Mouse (Mus musculus) midbrain, postnatal 0 days (tissue): ENCODE results near the gene Il9. TPM values are rescaled to one million over a fixed set of nuclear protein-coding genes. Genes with fewer than 3 reads are reported as not detected.

ENCODE experiments used
- ATAC-seq: fragments of 200-750 bp; cut with Nextera tagmentation; 2 replicates; pipeline ENCODE4 v1.8.0; 2017; ENCODE audit warnings: moderate number of reproducible peaks, mild to moderate bottlenecking, moderate TSS enrichment, moderate library complexity; ENCODE audit not compliant: low FRiP score
- DNase-seq: peaks from one replicate; pipeline ENCODE4 v3.0.0-alpha.2; 2015; ENCODE audit warnings: low spot score
- H3K27ac ChIP-seq: fragments of 300-500 bp; sonication (generic); 2 replicates; pipeline ENCODE4 v1.5.1; 2014; ENCODE audit warnings: low read depth, mild to moderate bottlenecking, low read length, mixed read lengths
- H3K27me3 ChIP-seq: fragments of 300-500 bp; sonication (generic); 2 replicates; pipeline ENCODE4 v1.6.1; 2014; ENCODE audit warnings: low read length, control low read depth, mixed read lengths; ENCODE audit not compliant: insufficient read depth
- H3K36me3 ChIP-seq: fragments of 300-500 bp; sonication (generic); 2 replicates; pipeline ENCODE4 v1.6.1; 2014; ENCODE audit warnings: low read length, control low read depth, mixed read lengths; ENCODE audit not compliant: insufficient read depth
- H3K4me1 ChIP-seq: fragments of 300-500 bp; sonication (generic); 2 replicates; pipeline ENCODE4 v1.6.1; 2014; ENCODE audit warnings: mild to moderate bottlenecking, control low read depth, antibody characterized with exemption, low read length, mixed read lengths; ENCODE audit not compliant: insufficient read depth
- H3K4me2 ChIP-seq: fragments of 300-500 bp; sonication (generic); 2 replicates; pipeline ENCODE4 v1.6.1; 2014; ENCODE audit warnings: low read depth, mild to moderate bottlenecking, low read length, mixed read lengths; ENCODE audit not compliant: poor library complexity, severe bottlenecking
- H3K4me3 ChIP-seq: fragments of 300-500 bp; sonication (generic); 2 replicates; pipeline ENCODE4 v1.5.1; 2014; ENCODE audit warnings: low read depth, mild to moderate bottlenecking, low read length, moderate library complexity
- H3K9ac ChIP-seq: fragments of 300-500 bp; sonication (generic); replicated peaks from 2 replicates; pipeline ENCODE4 v1.6.1; 2014; ENCODE audit warnings: mild to moderate bottlenecking, low read length, moderate library complexity, mixed read lengths; ENCODE audit not compliant: poor library complexity, severe bottlenecking
- H3K9me3 ChIP-seq: fragments of 300-500 bp; sonication (generic); 2 replicates; pipeline ENCODE4 v1.6.1; 2016; ENCODE audit warnings: low read length, control low read depth
- CTCF ChIP-seq: IDR thresholded peaks from 2 replicates; pipeline ENCODE4 v1.5.1; 2016; ENCODE audit warnings: antibody characterized with exemption, mild to moderate bottlenecking
- whole genome bisulfite sequencing: fragments of 180-500 bp; shearing (Covaris S2); extraction: QIAGEN DNeasy Blood & Tissue Kit; methylation state at CpG from one replicate; pipeline ENCODE4 v1.1.7; 2014; 5-methylcytosine and 5-hydroxymethylcytosine counted together
- polyA plus RNA-seq: library from polyadenylated mRNA; unstranded; fragments of >200 nt; fragmentation: Nextera tagmentation; extraction: Ambion mirVana; gene quantifications from 2 replicates; pipeline ENCODE4 v1.2.1, GENCODE M21; 2015
- total RNA-seq: library from RNA; depleted of rRNA; stranded (reverse); fragments of >200 nt; gene quantifications from 2 replicates; pipeline ENCODE4 v1.2.3, GENCODE M21; 2014

The Il9 gene
- total and polyA plus RNA-seq, 2 experiments from 2014 or later = not detected

- 84% methylated on average over 6 of the region's 6 CpGs for WGBS
- H3K9ac ChIP-seq = no peak overlapping the region
- no peaks in the 10 kb centered on the region for H3K4me1 ChIP-seq
- H3K4me3 ChIP-seq = no peak overlapping the region
- ATAC-seq (no peak), DNase-seq (no peak)
- no peaks in the 10 kb centered on the region for H3K36me3 ChIP-seq
- no peak overlapping the region for H3K27ac ChIP-seq
- H3K27me3 ChIP-seq = no peaks in the 10 kb centered on the region
- no peak overlapping the region for H3K4me2 ChIP-seq
- TF ChIP-seq CTCF = peak; percentile 26
- no peaks in the 10 kb centered on the region for H3K9me3 ChIP-seq
Measured at GRCm38 (mm10) chr13:56478027-56478426, 4.0 kb downstream of the Il9 start.

- 48% methylated on average over 6 of the region's 6 CpGs for WGBS
Measured at GRCm38 (mm10) chr13:56477271-56477670, 4.8 kb downstream of the Il9 start.

DNA sequence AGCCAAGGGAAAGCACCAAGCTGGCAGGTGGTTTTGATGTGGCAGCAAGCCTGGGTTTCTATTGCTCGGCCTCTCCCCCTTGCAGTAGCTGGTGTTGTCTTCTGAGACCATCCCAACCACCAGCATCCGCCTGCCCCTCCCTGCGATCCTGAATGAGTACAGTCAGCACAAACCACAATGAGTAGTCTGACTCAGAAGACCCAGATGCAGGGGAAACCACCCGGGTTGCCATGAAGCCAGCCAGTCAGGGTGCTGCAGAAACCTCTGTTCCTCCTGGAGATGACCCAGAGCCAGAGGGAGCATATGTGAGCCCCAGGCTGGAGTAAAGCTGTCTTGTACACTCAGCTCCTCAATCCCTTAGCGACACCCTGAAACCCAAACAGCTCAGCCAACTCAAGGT lies 5.3 kb downstream of the Il9 start:
- Histone ChIP-seq H3K27me3 (no peaks in the 10 kb centered on the region), H3K4me2 (no peak overlapping the region), H3K36me3 (no peaks in the 10 kb centered on the region), H3K4me1 (no peaks in the 10 kb centered on the region), H3K9me3 (no peaks in the 10 kb centered on the region), H3K9ac (no peak overlapping the region), H3K27ac (no peak overlapping the region), H3K4me3 (no peak overlapping the region)
- DNase-seq = no peak
- TF ChIP-seq CTCF = no peak
- WGBS = 80% methylated on average over 5 of the region's 5 CpGs
- ATAC-seq = no peak

More at GRCm38 (mm10) chr13:56477271-56477670, 4.8 kb downstream of the Il9 start:
- H3K9me3 ChIP-seq = no peaks in the 10 kb centered on the region
- H3K9ac ChIP-seq = no peak overlapping the region
- DNase-seq (peak; percentile 54), ATAC-seq (no peak)
- no peaks in the 10 kb centered on the region for H3K36me3 ChIP-seq
- H3K4me1 ChIP-seq = no peaks in the 10 kb centered on the region
- H3K27me3 ChIP-seq = no peaks in the 10 kb centered on the region
- H3K4me2 ChIP-seq = no peak overlapping the region
- no peak for TF ChIP-seq CTCF
- no peak overlapping the region for H3K27ac ChIP-seq
- H3K4me3 ChIP-seq = no peak overlapping the region

DNA sequence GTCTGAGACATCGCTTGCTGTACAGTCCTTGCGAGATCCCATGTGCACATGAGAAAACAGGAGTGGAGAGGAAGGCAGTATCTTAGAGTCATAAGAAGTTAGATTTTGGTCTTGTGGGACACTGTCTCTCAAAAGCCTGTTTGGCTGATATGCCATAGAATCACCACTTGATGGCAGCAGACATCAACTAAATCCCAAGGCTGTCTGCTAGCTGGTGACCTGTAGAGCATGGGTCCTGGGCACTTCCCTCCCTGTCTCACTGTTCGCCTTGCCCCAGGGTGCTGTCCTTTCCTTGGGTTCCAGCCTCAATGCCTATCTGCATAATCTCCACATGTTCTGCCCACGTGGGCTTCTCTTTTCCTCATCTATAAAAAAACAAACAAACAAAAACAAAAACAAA lies 6.7 kb downstream of the Il9 start:
- DNase-seq = peak; percentile 82
- no peak overlapping the region for H3K27ac ChIP-seq
- 32% methylated on average over 4 of the region's 4 CpGs for WGBS
- H3K4me1 ChIP-seq = no peaks in the 10 kb centered on the region
- no peak overlapping the region for H3K4me3 ChIP-seq
- no peaks in the 10 kb centered on the region for H3K36me3 ChIP-seq
- no peak overlapping the region for H3K4me2 ChIP-seq
- no peak for ATAC-seq
- no peaks in the 10 kb centered on the region for H3K9me3 ChIP-seq
- no peaks in the 10 kb centered on the region for H3K27me3 ChIP-seq
- H3K9ac ChIP-seq = no peak overlapping the region
- peak; percentile 95 for TF ChIP-seq CTCF

GRCm38 (mm10) chr13:56472661-56473060 lies 9.4 kb downstream of the Il9 start:
- Histone ChIP-seq H3K27ac (no peak overlapping the region), H3K9ac (no peak overlapping the region), H3K27me3 (no peaks in the 10 kb centered on the region), H3K36me3 (no peaks in the 10 kb centered on the region), H3K4me1 (no peaks in the 10 kb centered on the region), H3K4me3 (no peak overlapping the region), H3K4me2 (no peak overlapping the region), H3K9me3 (no peaks in the 10 kb centered on the region)
- 88% methylated on average over 9 of the region's 9 CpGs for WGBS
- TF ChIP-seq CTCF = no peak
- DNase-seq (no peak), ATAC-seq (no peak)

DNA sequence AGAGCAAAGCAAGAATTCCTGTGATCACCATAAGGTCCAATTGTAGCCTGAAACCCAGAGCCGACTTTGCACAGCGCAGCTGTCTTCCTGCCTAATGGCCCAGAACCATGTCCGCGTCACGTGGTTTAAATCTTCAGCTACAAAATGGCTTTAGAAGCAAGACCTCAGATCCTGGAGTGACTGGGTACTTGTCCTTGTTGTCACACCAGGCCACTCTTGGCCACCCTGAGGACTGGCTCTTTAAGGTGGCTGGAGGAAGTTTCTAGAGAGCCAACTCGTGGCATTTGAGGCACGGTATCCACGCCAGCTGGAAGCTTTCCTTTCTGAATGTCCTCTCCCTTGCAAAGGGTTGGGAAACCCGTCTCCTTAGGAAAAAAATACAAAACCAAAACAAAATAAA lies 10.1 kb downstream of the Il9 start:
- DNase-seq (peak; percentile 39), ATAC-seq (no peak)
- Histone ChIP-seq H3K4me1 (no peaks in the 10 kb centered on the region), H3K27ac (no peak overlapping the region), H3K27me3 (no peaks in the 10 kb centered on the region), H3K9me3 (no peaks in the 10 kb centered on the region), H3K36me3 (no peaks in the 10 kb centered on the region), H3K9ac (no peak overlapping the region), H3K4me3 (no peak overlapping the region), H3K4me2 (no peak overlapping the region)
- no peak for TF ChIP-seq CTCF
- WGBS = 56% methylated on average over 9 of the region's 9 CpGs

DNA sequence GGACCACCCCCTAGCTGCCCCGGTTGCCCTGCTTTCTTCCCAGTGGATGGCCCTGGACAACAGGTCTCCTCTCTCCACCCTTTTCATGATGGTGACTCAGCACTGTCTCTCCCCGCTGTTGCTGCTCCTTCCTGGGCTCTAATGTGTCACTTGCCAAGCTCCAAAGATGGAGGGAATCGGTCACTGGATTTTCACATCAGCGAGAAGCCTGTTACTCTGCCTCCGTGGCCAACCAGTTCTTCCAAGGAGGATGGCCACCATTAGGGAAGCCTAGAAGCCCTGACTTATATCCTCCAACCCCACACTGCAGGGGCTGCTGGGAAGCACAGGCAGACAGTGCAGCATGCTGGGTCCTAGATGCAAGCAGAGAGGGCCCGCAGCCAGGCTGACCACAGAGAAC lies 10.8 kb downstream of the Il9 start:
- Histone ChIP-seq H3K4me1 (no peaks in the 10 kb centered on the region), H3K4me2 (no peak overlapping the region), H3K4me3 (no peak overlapping the region), H3K27me3 (no peaks in the 10 kb centered on the region), H3K9ac (no peak overlapping the region), H3K9me3 (no peaks in the 10 kb centered on the region), H3K36me3 (no peaks in the 10 kb centered on the region), H3K27ac (no peak overlapping the region)
- DNase-seq (no peak), ATAC-seq (no peak)
- no peak for TF ChIP-seq CTCF
- WGBS = 89% methylated on average over 6 of the region's 6 CpGs
